Mouse (Mus musculus) limb, embryonic 14.5 days (tissue): ENCODE measurements around the gene Adpgk. TPM values are rescaled to one million over a fixed set of nuclear protein-coding genes. Genes with fewer than 3 reads are reported as not detected.
"Not testable (repeated sequence)": the region's sequence is repeated elsewhere in the genome, so short reads cannot be mapped to it uniquely, and the experiment has no call there.

Experiments
- ATAC-seq: fragments of 200-750 bp; cut with Nextera tagmentation; 2 replicates; pipeline ENCODE4 v1.8.0; 2017; ENCODE audit warnings: low read depth, moderate number of reproducible peaks, moderate TSS enrichment; ENCODE audit not compliant: low FRiP score
- DNase-seq: peaks from one replicate; pipeline ENCODE4 v3.0.0-alpha.2; 2015; ENCODE audit warnings: low spot score
- H3K27ac ChIP-seq: fragments of 300-500 bp; sonication (generic); replicated peaks from 2 replicates; pipeline ENCODE4 v1.5.1; 2014; ENCODE audit warnings: low read depth, mild to moderate bottlenecking, low read length, moderate library complexity, mixed read lengths
- H3K27me3 ChIP-seq: fragments of 300-500 bp; sonication (generic); 2 replicates; pipeline ENCODE4 v1.6.1; 2014; ENCODE audit warnings: low read length, mixed read lengths; ENCODE audit not compliant: control insufficient read depth, insufficient read depth
- H3K36me3 ChIP-seq: fragments of 300-500 bp; sonication (generic); 2 replicates; pipeline ENCODE4 v1.6.1; 2014; ENCODE audit warnings: mild to moderate bottlenecking, low read length, moderate library complexity, mixed read lengths; ENCODE audit not compliant: control insufficient read depth, insufficient read depth
- H3K4me1 ChIP-seq: fragments of 300-500 bp; sonication (generic); 2 replicates; pipeline ENCODE4 v1.6.1; 2014; ENCODE audit warnings: antibody characterized with exemption, low read length, mixed read lengths; ENCODE audit not compliant: control insufficient read depth, insufficient read depth
- H3K4me2 ChIP-seq: fragments of 300-500 bp; sonication (generic); replicated peaks from 2 replicates; pipeline ENCODE4 v1.6.1; 2014; ENCODE audit warnings: low read depth, mild to moderate bottlenecking, low read length, moderate library complexity; ENCODE audit not compliant: severe bottlenecking
- H3K4me3 ChIP-seq: fragments of 300-500 bp; sonication (generic); replicated peaks from 2 replicates; pipeline ENCODE4 v1.5.1; 2014; ENCODE audit warnings: low read length
- H3K9ac ChIP-seq: fragments of 300-500 bp; sonication (generic); 2 replicates; pipeline ENCODE4 v1.6.1; 2014; ENCODE audit warnings: mild to moderate bottlenecking, low read depth, low read length, moderate library complexity; ENCODE audit not compliant: severe bottlenecking
- H3K9me3 ChIP-seq: fragments of 300-500 bp; sonication (generic); 2 replicates; pipeline ENCODE4 v1.6.1; 2016; ENCODE audit warnings: low read length; ENCODE audit not compliant: control insufficient read depth
- POLR2A ChIP-seq: fragments of 200-500 bp; IDR thresholded peaks from 2 replicates; pipeline ENCODE4 v1.8.0; 2012; ENCODE audit warnings: inconsistent platforms, mild to moderate bottlenecking, moderate library complexity, borderline replicate concordance; ENCODE audit not compliant: insufficient read depth, insufficient read length; ENCODE audit errors: extremely low read depth
- WGBS: fragments of 180-500 bp; shearing (Covaris S2); extraction: QIAGEN DNeasy Blood & Tissue Kit; methylation state at CpG from one replicate; pipeline ENCODE4 v1.1.7; 2014; 5-methylcytosine and 5-hydroxymethylcytosine counted together
- polyA plus RNA-seq, 2 experiments: library from polyadenylated mRNA; depleted of rRNA in 1 of 2; stranded (reverse) in 1 of 2; unstranded in 1 of 2; fragments of >200 nt; fragmentation: Nextera tagmentation in 1 of 2; extraction: Ambion mirVana in 1 of 2; gene quantifications; 2 replicates each; pipeline versions ENCODE4 v1.2.1 to v1.2.3; 2012 to 2014

The Adpgk gene
- polyA plus RNA-seq, 2 experiments = 46.2 to 51.2 TPM

- no peaks in the 10 kb centered on the region for H3K9me3 ChIP-seq
Observed at GRCm38 (mm10) chr9:59346176-59346575, 54.8 kb downstream of the Adpgk start.

DNA sequence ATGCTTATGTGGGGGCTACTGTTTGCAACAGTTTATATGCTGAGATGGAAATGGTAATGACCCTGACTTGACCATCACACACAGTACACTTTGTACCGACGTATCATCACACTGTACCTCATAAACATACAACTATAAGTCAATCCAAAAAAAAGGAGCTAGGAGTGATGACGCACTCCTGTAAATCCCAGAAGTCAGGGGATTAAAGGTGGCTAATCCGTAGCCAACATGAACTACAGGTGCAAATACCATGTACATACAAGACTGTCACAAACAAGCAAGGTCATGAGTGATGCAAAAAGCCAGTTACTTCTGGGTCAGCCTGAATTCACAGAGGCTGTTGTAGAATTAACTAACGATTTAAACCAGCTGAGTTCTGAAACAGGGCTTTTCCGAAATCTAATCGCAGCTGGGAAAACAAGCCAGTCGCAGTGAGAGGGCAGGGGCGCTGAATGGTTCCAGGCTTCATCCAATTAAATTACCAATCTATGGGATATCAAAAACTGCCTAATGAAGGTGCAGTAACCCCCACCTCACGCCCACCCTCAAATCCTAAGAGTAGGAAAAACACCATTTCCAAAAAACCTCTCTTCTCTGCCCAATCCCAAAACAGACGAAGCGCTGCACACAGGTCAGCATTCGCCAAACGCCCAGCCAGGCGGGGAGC is 61.4 kb downstream of the Adpgk start:
- no peaks in the 10 kb centered on the region for H3K27me3 ChIP-seq
- peak; percentile 2 for DNase-seq
- H3K4me1 ChIP-seq = no peaks in the 10 kb centered on the region
- H3K27ac ChIP-seq = peak overlapping the region; percentile 84
- TF ChIP-seq POLR2A = no peak
- H3K9ac ChIP-seq = peak overlapping the region; percentile 76
- 10% methylated on average over 15 of the region's 15 CpGs for WGBS
- H3K9me3 ChIP-seq = no peaks in the 10 kb centered on the region
- 0 out of 2 replicates have a peak, but pooled peaks have one; percentile 4 for ATAC-seq
- peak overlapping the region; percentile 57 for H3K4me2 ChIP-seq
- H3K4me3 ChIP-seq = peak overlapping the region; percentile 66
- H3K36me3 ChIP-seq = no peaks in the 10 kb centered on the region

More at GRCm38 (mm10) chr9:59346176-59346575, 54.8 kb downstream of the Adpgk start:
- no peak for TF ChIP-seq POLR2A
- DNase-seq (no peak), ATAC-seq (no peak)
- 54% methylated on average over 2 of the region's 2 CpGs for WGBS
- no peak overlapping the region for H3K9ac ChIP-seq
- H3K4me1 ChIP-seq = no peaks in the 10 kb centered on the region
- H3K27ac ChIP-seq = no peak overlapping the region
- peaks cover 5% of the 10 kb centered on the region; the same call in 1 of the 2 replicates for H3K36me3 ChIP-seq
- no peaks in the 10 kb centered on the region for H3K27me3 ChIP-seq
- H3K4me2 ChIP-seq = no peak overlapping the region
- no peak overlapping the region for H3K4me3 ChIP-seq

- H3K4me2 ChIP-seq = peak within 1 kb of the TSS; percentile 57
- peak within 1 kb of the TSS; percentile 84 for H3K27ac ChIP-seq
- H3K9ac ChIP-seq = peak within 1 kb of the TSS; percentile 76
- H3K36me3 ChIP-seq = no peaks in the 10 kb centered on the region
- 0% methylated on average over 30 of the region's 32 CpGs for WGBS
- no peaks in the 10 kb centered on the region for H3K9me3 ChIP-seq
- ATAC-seq (peak; percentile 95), DNase-seq (peak; percentile 87)
- H3K27me3 ChIP-seq = no peaks in the 10 kb centered on the region
- TF ChIP-seq POLR2A = no peak
- H3K4me1 ChIP-seq = no peaks in the 10 kb centered on the region
- peak within 1 kb of the TSS; percentile 66 for H3K4me3 ChIP-seq
Observed at GRCm38 (mm10) chr9:59353253-59353639, 61.9 kb downstream of the Adpgk start, which contains the start of gene Bbs4. Gene Bbs4 (minus strand): TSS chr9:59353508.

GRCm38 (mm10) chr9:59358041-59358440 is 66.7 kb downstream of the Adpgk start:
- H3K9ac ChIP-seq, H3K4me2 ChIP-seq, H3K27me3 ChIP-seq, H3K9me3 ChIP-seq, DNase-seq, H3K4me3 ChIP-seq, H3K27ac ChIP-seq, ATAC-seq, H3K36me3 ChIP-seq, H3K4me1 ChIP-seq: not testable (repeated sequence)
- 58% methylated on average over 1 of the region's 1 CpGs for WGBS

DNA sequence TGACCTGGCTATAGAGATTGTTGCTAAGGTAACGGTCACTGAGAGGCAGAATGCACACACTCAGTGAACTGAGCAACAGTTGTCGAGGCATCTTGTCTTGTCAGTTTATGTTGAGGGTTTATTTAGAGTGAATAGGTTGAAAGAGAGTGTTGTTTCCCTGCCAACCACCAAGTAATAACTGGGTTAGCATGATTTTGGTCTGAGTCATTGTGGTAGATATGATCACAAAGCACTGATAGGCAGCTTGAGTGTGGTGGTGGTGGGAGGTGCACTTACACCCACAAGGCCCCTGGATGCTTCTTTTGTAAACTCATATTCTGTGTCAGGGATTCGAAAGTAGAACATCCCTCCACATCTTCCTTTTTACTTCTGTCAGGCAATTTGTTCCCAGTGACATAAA is 69.1 kb downstream of the Adpgk start:
- ATAC-seq = not testable (repeated sequence)
- WGBS = no CpG with 5 or more reads among the region's 3 CpGs

More for the DNA sequence above, 69.1 kb downstream of the Adpgk start:
- H3K9me3 ChIP-seq, H3K4me3 ChIP-seq, DNase-seq, H3K4me2 ChIP-seq, H3K27me3 ChIP-seq, H3K4me1 ChIP-seq, H3K27ac ChIP-seq, H3K9ac ChIP-seq, H3K36me3 ChIP-seq: not testable (repeated sequence)
